Mouse (Mus musculus) naive thymus-derived CD4-positive, alpha-beta T cell, adult 5 months (primary cell): ENCODE data around the gene Stub1. TPM values are rescaled to one million over a fixed set of nuclear protein-coding genes. Genes with fewer than 3 reads are reported as not detected.

Source experiments
- polyA plus RNA-seq: library from polyadenylated mRNA; unstranded; fragments of 100-300 nt; shearing (Covaris generic); gene quantifications from one replicate; pipeline ENCODE4 v1.2.1, GENCODE M21; 2017

Gene Stub1
- polyA plus RNA-seq = 149 TPM

DNA sequence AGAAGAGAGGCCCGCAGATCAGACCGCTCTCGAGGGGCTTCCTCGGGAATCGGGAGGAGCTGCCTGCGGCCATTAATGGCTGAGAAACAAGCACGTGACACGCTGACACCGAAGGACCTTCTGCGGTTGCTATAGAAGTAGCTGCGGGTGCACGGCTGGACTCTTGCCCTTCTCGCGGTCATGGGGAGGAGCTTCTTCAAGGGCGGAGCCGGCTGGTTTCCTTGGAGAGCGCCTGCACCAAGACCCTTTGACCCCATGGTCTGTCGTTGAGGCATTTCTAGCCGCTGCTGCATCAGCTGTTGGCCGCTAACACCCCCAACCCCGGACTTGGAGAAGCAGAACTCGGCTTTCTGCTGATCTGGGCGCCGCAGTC is at the start of gene Stub1:
Stub1 (minus strand) TSS at position 114 of the 373 bp plus-strand sequence.

DNA sequence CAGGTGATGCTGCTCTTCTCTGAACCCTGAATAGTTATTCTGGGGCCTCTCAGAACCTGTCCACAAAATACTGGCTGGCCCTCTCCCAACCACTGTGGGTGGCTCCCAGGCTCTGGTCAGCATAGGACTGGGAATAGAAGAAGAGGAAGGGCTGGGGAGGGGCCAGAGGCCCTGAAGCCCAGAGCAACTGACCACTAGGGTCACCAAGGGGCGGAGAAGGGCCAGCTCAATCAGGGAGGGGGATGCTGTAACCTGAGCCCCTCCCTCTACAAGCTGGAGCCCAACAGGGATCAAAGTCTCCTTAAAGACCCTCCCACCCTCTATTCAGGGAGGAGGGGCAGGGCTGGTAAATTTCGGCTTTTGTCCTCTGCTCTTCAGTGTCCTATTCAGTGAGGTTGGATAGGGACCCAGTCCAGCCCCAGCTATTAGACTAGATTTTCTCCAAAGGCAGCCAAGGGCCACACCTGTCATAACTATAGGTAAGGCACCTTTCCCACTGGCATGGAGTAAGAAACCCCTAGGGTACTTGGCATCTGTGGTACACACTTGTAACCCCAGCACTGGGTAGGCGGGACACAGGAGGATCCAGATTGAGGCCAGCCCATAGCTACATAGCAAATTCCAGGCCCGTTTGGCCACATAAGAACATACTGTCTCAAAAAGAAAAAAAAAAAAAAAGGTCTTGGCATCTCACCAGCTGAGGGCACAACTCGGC is 47.1 kb upstream of the Stub1 start, which contains the start of gene Wfikkn1:
Wfikkn1 (minus strand) TSS at position 663 of the 715 bp plus-strand sequence.

DNA sequence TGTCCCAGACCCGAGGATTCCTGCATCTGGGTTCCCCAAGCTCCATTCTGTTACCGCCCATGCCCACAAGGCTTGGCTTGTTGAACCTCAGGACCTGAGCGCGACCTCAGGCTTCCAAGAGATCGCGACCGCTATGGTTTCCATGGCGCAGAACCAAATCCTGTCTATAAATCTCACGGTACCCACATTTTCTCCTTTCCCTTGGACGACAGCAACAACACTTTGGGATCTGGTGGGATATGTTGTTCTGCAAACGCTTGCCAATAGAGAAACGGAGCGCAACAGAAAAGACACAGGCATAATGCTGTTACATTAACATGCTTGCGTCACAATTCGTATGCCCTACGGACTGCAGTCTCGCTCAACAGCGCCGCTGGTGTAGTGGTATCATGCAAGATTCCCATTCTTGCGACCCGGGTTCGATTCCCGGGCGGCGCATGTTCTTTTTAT is 41.5 kb upstream of the Stub1 start, which contains the start of gene Mettl26:
Mettl26 (plus strand) TSS at position 354 of the 450 bp plus-strand sequence.

GRCm38 (mm10) chr17:25868601-25869191 is 35.5 kb upstream of the Stub1 start, which contains the start of gene Mcrip2:
Gene Mcrip2 (minus strand): TSS chr17:25868764.

GRCm38 (mm10) chr17:25860832-25861703 is 27.9 kb upstream of the Stub1 start, which contains the start of gene Wdr90:
Gene Wdr90 (minus strand): TSS chr17:25861501.

DNA sequence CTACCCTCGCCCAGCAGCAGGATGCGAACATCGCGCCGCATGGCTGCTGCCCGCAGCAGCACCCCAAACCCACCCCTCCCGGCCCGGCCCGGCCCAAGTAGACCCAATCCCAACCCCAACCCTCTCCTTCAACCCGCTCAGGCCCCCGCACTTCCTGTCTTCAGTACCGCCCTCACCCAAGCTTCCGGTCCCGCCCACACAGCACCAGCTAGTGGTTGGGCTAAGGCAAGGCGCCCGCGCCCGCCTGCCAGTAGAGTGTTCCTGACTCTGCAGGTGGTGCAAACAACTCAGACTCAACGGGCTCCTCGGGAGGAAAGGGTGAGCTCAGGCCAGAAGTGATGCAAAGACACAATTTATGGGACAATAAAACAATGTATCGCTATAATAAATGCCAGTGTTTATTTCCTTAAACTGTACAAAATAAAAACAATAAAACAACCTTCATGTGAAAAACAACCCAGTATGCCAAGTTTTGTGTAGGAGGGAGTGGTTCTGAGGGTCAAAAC is 11.2 kb upstream of the Stub1 start, which contains the start of gene Rhot2:
Rhot2 (minus strand) TSS at position 456 of the 506 bp plus-strand sequence.

DNA sequence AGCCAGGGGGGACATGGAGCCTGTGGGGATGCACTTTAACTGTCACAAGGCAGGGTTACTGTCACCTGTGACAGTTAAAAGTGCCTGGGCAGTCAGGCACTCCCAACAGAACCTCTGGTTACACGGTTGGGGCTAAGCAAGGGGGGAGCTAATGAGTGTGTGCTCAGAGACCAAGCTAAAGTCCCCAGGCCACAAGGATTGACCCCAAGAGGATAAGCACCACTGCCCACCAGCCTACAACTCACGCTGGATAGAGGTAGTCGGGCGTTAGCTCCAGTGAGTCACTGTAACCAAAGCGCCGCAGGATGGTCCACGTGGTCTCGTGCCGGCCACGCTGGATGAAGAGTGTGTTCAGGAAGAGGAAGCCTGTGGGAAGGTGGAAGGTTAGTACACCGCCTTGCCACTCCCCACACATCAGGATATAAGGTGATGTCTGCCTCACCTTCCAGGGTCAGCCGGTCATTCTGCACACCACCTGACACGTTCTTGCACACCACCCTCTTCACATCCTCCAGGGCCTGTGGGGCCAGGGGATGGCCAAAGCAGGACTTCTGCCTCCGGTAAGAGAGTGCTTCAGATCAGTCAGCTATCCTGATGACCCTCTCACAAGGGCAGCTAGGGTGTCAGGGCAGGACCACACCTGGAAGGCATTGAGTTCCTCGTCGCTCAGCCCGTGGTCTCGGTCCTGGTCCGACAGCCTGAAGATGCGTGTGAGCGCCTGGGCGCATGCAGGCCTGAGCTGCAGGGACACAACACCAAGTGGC is 8.1 kb upstream of the Stub1 start, which contains the start of gene Gm20683:
Gm20683 (minus strand) TSS at position 647 of the 764 bp plus-strand sequence.

DNA sequence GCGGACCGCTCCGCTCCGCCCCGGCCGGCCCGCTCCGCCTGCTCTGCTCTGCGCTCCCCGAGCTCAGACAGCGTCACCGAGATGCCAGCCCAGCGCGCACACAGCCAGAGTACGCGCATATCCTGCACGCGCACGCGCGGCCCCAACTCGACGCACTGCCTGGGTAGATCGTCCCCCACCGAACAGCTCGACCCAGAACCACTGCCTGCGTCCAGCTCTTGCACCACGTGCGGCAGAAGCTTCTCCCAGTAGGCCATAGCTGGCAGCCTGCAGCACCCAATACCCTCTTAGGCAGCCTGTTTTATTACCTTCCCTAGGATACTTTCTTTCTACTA is 3.8 kb upstream of the Stub1 start, which contains the start of gene Rhbdl1:
Rhbdl1 (minus strand) TSS at position 220 of the 335 bp plus-strand sequence.

GRCm38 (mm10) chr17:25828712-25829557 is 4.3 kb downstream of the Stub1 start, which contains the start of gene Jmjd8:
Gene Jmjd8 (plus strand): TSS chr17:25828867.

DNA sequence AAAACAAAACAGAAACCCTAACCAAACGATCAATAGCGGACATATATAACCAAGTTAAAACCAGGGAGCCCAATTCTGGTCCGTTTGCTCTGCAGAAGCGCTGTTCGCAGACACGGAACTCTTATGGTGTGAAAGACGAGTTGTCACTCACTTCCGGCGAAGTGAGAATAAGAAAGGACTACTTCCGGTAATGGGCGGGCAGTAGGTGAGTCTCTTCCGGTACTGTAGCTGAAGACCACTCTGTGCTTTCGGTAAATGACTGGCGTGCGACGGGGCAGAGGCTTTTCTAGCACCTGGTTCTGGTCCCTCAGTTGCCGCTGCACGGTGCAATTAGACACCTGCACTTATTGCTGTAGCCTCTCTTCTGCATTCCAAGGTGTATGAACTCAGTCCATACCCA is 9.8 kb downstream of the Stub1 start, which contains the start of gene Wdr24:
Wdr24 (plus strand) TSS at position 176 of the 400 bp plus-strand sequence.

DNA sequence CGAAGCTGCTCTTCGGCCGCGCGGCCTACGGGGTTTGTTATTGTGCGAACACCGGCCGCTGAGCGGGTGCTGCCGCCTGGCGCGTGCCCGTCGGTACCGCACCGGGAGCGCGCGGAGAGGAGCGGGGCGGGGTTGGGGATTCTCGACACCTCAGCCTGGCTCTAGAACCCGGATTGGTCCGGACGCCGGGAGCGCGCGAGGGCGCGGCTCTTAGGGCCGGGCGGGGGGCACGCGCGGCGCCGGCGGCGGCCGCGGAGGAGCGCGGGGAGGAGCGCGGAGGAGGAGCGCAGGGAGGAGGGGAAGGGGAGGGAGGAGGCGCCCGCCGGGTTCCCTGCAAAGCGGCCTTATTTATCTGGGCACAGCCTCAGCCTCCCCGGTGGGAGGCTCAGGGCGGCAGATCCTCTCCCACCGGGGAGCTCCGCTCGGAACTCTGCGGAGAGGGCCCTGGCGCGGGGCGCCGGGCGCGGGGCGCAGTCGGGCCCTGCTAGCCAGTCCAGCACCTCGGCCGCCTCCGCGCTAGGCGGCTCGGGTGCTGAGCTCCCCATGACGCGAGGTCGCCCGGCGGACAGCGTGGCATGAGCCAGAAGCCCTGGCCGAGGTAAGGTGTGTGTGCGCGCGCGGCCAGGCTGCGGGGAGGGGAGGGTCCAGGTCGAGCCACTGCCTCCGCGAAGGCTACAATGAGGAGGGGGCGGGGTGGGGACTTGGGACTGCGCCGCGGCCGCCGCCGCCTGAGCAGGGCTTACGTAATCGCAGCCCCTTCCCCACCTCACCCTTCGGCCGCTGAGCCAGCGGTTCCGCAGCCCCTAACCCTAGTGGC is 24.2 kb downstream of the Stub1 start, which contains the start of gene Fbxl16:
Fbxl16 (plus strand) TSS at position 297 of the 817 bp plus-strand sequence.

GRCm38 (mm10) chr17:25796951-25797369 is 36.2 kb downstream of the Stub1 start, which contains the start of gene Metrn:
Gene Metrn (minus strand): TSS chr17:25797136.

GRCm38 (mm10) chr17:25795609-25796092 is 37.6 kb downstream of the Stub1 start, which contains the start of gene AC134908.4:
Gene AC134908.4 (minus strand): TSS chr17:25795659.

GRCm38 (mm10) chr17:25792615-25793014 is 40.6 kb downstream of the Stub1 start, which contains the start of gene Fam173a:
Gene Fam173a (minus strand): TSS chr17:25792901.

DNA sequence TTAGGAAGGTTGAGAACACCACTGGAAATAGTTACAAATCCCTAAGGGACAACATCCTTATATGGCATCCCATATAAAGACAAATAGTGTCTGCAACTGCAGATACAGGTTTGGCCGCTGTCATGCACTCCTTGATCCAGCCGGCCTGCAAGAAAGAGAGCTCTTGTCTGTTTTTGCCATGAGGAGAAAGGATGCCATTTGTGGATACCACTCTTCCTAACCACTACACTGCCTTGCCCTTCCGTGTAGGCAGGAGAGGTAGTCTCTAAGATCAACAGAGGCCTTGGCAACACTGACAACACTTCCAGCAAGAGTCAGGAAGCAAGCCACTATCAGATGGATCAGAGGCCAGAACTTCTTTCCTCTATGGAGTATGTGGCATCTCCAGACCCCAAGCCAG is 46.9 kb downstream of the Stub1 start, which contains the start of gene Ccdc78:
Ccdc78 (plus strand) TSS at position 301 of the 400 bp plus-strand sequence.

DNA sequence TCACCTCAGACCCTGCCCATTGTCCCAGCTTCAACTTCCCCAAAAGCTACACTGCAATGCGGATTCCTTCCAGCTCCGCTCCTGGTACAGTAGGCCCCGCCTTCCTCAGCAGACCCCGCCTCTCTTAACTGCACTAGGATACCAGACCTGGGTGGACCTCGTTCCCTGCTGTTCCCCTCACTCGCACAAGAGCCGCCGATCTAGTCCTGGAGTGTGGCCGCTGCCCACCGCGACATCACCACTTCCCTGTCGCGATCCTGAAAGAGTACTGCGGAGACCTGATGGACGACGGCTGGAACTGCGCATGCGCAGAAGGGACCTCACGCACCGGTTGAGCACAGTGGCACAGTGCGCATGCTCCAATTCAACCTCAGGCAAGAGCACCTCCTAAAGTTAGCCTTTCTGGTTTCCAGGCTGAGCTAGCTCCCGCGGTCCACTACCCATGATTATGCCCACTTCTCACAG is 47.9 kb downstream of the Stub1 start, which contains the start of gene Haghl:
Haghl (minus strand) TSS at position 393 of the 465 bp plus-strand sequence.

